Mouse (Mus musculus): ENCODE data around the gene Ksr1.
A peak's percentile ranks its signal among the peaks of the same experiment; 100 is the strongest.
"Not testable (repeated sequence)": the region's sequence is repeated elsewhere in the genome, so short reads cannot be mapped to it uniquely, and the experiment has no call there.

The Ksr1 gene

DNA sequence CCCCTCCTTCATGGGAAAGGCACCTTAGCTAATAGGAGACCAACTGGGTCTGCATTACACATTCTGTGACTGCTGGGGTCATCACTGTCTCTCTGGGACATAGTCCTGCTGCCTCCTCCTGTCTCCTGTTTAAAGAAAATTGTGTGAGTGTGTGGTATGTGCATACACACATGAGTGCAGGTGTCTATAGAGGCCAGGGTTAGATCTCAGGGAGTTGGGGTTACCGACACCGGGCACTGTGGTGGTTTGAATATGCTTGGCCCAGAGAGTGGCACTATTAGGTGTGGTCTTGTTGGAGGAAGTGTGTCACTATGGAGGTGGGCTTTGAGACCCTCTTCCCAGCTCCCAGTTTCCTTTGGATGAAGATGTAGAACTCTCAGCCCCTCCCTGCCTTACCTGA is 133.7 kb downstream of the Ksr1 start:
- peak in 1 of 2 experiments; percentile 7 for DNase-seq (ENCODE audit: low spot score in 2 of 2)

DNA sequence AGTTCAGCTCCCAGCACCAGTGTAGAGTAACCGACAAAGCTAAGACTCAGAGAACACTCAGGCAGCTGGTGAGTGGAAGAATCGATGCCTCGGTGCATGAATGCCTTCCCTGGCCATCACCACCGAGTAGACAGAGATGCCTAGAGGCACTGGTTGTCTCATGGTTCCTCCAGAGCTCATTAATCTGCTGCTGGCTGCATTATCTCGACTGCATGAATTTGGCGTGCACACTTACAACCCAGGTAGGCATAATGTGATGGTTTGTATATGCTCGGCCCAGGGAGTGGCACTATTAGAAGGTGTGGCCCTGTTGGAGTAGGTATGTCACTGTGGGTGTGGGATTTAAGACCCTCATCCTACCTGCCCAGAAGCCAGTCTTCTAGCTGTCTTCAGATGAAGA is 137.3 kb downstream of the Ksr1 start:
- DNase-seq (ENCODE audit: low spot score in 2 of 2), result no peak

DNA sequence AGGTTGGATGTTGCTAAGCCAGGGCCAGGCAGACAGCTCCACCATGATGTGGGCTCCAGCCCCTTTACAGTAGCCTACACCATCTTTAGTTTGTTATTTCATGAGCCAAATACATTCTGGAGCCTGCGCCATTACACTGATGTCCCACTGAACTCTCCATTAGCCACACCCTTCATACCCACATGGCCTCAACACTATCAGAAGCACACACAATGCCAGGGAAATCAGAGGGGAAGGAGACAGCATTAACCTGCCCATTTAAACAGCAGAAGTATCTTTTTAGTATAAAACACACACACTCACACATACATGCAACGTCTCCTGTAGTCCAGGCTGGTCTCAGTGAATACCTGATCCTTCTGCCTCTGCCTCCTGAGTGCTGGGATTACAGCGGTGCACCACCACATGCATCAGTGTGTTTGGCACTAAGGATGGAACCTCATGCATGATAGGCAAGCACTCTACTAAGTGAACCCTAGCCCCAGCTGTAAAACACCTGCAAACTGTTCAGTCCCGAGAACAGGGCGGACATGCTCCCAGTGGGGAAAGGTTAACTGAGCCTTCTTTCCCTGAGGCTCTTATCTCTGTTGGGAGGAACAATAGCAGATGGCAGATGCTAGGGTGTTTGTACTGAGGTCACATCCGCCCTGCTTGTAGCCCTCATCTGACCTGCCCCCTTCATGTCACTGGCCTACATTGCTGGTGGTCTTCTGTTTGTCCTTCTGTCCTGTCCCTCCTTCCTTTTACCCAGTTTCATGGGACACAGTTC is 138.0 kb downstream of the Ksr1 start:
- no peak for DNase-seq (ENCODE audit: low spot score in 2 of 2)

DNA sequence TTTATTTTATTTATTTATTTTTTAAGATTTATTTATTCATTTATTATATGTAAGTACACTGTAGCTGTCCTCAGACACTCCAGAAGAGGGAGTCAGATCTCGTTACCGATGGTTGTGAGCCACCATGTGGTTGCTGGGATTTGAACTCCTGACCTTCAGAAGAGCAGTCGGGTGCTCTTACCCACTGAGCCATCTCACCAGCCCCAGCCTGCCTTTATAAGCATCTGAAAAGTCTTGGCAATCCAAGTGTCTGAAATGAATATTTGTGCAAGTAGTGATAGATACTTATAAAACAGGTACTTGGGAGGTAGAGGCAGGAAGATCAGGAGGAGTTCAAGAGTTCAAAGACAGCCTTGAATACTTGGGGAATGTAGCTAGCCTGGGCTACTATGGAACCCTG is 138.9 kb downstream of the Ksr1 start:
- not testable (repeated sequence) for DNase-seq (ENCODE audit: low spot score in 2 of 2)

DNA sequence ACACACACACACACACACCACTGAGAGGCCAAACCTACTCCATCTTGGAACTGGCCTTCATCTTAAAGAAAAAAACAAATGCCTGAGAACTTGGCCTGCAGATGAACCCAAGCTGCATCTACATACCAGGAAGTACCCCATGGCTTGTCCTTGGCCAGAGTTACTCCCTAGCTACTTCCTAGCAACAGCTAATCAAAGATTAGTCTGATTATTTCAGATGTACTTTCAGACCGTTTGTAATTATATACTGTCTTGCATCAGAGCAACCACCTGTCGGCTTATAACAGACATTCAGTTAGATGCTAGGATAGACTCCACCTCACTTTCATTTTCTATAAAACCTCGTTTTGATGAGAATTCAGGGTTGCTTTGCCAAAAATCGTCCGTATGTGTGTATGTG is 139.8 kb downstream of the Ksr1 start:
- DNase-seq (ENCODE audit: low spot score in 2 of 2), result no peak

DNA sequence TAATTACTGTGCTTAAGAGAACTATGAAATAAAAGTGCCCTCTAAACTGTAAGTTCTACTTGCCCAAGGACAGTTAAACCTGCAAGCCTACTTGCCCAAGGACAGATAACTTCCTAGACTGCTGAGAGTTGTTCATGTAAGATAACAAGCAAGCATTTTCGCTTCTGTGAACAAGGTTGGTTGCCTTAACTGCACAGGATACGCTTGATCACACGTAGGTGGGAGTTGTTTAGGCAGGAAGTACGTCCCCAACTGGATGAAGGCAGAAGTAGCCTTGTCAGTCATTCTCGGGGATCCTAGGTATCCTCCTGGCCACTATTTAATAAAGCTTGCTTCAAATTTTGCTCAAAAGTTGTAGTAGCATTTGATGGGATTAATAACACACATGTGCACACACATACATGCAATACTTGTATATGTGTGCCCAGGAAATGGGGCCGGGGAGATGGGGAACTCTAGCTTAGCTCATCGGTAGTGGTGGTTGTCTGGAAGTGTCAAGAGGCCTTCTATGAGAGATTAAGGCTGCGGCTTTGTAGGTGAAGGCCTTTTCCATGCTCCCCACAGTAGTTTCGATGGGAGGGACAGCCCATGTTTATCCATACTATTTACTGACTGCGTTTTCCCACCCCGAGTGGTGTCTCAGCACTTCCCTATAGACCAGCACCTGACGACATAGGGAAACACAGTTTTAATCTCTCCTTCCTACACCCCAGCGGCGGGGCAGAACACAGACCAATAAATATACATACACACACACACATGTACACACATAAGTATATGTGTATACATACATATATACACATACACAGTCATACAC is 140.4 kb downstream of the Ksr1 start:
- DNase-seq (ENCODE audit: low spot score in 2 of 2), result no peak

DNA sequence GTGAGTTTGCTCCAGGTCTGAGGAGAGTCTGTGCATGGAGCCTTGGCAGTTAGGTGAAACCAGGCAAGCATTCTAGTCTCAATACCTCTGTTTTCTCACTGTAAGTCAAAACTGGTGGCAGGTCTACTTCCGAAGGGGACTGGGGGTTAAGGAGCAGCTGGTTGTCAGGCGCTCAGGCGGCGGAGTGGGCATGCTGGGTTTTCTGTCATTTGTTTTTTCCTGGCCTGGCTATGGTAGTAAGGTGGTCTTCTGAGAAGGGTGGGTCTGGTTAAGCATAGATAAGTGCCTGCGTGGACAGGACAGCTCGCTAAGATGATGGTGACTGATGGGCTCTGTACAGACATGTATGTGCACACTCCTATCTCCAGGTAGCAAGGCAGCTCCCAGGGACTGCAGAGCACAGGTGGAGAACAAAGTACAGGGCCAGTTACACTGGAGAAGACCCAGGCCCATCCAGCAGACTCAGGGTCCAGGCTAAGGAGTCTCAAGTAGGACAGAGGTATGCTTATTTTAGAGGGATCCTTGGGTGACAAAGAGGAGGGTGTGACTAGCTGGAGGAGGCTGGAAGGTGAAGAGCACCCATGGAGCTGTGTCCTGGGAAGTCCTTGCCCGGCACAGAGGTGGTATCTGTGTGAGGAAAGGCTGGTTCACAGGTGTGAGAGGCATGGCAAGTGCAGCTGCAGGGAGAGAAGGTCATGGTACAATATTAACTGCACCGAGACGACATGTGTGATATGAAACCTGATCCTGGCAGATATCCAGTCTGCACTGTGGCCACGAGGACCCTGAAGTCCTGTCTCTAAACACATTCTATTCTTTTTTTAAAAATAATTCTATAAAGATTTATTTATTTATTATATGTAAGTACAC is 142.2 kb downstream of the Ksr1 start:
- no peak for DNase-seq (ENCODE audit: low spot score in 2 of 2)

DNA sequence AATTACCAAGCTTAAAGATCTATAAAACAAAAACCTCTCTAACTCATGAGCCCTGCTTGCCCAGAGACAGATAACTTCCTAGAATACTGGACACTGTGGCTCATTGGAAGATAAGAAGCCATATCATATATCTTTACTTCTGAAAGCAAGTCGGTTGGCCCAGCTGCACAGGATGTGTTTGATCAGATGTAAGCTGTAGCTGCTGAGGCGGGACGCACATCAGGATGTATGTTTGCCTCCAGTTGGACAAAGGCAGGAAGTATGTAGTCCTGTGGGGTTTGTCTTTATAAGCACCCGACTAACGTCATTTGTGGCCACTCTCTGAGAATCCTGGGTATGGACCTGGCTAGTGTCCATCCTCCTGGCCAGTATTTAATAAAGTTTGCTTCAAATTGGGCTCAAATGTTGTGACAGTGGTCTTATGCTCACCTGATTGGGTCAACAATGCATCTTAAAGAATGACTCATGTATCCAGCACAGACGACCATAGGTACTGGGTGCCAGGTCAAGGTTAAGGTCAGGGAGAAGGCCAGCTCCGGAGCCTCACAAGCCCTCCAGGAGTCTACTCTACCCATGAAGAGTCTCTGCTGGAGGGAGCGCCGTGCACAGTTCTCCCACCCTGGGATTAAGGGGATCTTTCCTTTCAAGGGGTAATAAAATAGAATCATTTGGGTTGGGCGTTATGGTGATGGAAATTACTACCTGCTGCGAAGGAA is 143.0 kb downstream of the Ksr1 start:
- no peak for DNase-seq (ENCODE audit: low spot score in 2 of 2)

DNA sequence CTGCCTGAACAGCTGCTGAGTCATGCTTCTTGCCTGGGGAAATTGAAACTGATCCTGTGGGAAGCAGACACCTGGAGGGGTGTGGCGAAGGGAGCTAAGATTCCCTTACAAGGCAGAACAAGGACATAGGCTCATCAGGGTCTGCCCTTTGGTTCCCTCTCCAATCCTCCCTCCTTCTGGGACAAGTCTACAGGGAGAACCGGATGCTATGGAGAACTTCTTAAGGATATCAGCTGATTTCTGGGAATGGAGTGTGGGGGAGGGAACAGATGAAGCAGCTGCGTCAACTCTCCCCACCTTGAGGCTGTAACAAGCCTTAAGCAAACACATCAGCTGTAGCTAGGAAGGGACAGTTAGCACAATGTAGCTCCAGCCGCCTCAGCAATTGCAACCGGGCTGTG is 143.7 kb downstream of the Ksr1 start:
- DNase-seq (ENCODE audit: low spot score in 2 of 2), result no peak

DNA sequence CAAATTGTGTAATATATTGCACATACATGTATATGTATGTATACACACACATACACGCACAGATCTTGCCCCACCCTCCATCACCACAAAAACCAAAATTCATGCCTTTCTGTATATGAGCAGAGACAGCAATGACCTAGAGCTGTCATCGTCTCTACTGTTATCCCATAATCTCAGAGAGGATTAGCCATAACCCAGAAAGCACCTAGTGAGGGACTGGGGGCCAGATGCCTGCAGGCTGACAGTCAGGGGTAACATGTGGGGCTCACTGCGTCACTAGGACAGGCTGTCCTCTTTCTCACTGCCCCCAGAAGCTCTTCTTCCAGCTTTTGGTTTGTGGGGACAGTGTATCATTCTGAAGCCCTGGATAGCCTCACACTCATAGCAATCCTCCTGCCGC is 144.3 kb downstream of the Ksr1 start:
- no peak for DNase-seq (ENCODE audit: low spot score in 2 of 2)

DNA sequence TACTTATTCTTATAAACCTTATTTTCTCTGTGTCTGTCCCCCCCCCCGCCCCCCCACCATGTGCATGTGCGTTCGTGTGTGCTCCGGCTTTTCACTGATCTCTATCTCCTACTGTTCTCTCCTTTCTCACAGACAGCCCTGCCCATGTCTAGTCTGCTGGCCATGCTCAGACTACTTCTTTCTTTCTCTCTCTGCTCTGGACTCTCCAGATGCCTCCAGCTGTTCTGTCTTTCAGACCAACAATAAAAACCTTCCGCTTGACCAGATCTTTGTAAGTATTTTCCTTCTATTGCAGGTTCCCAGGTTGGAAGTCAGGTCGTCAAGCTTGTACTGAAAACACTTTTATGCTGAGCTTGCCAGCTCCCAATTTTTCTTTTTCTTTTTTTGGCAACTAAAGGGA is 147.1 kb downstream of the Ksr1 start:
- no peak for DNase-seq (ENCODE audit: low spot score in 2 of 2)

DNA sequence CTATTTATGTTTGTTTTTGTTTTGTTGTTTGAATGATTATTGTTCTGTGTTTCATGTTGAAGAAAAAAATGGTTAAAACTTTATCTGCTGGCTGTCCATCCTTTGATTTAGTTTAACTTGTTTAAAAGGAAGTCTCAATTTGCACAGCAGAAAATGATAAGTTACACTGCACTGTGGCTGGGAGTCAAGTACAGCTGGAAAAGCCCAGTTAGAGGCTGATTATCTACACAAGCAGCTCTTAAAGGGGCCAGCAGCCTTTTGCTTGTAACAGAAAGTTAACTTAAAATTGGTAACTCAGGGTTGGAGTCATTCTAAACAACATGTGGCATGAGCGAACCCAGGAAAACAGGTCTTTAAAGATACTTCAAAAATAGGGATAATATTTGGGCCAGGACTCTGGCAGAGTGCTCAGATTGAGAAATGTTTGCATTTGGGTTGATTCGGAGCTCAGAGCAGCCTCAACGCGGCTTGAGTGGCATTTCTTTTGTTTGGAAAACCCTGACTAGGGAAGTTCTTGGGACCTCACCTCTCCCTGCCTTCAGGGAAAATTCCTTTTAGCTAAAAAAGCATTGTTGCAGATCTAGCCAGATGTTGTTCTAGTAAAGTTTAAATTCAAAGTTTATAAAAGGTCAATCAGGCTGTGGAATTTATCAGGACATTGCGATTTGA is 155.2 kb downstream of the Ksr1 start:
- not testable (repeated sequence) for DNase-seq (ENCODE audit: low spot score in 2 of 2)

DNA sequence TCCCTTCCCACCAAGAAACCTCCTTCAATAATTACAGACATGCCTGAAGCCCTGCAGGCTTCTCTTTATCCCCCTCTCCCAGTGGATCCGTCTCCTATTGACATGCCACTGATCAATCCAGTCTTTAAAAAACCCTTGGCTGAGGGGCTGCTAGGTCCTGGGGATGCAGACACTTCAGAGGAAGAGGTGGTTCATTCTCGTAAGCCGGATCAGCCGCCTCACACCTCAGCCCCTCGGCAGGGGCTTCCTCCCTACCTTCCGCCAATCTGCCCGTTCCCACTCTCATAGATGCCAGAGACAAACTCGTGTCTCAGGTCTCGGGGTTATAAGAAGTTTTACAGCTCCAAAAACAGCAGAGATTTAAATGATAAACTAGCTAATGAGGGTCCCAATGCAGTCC is 156.1 kb downstream of the Ksr1 start:
- no peak for DNase-seq (ENCODE audit: low spot score in 2 of 2)

DNA sequence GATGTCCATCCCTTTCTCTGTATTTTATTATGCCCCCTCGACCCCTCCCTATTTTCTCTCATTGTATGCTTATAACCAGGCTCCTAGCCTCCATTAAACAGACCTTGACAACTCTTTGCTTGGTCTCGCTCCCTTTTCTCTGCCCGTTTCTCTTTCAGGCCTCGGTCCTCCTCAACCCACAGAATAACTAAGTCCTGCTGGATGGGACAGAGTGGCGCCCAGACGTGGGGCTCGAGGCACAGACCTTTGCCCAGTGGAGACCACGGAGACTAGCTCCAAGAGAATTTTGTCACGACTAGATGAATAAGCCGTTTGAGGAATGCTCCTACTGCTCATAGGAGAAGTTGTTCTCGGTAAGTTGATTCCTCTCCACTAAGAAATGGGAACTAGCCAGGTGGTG is 157.0 kb downstream of the Ksr1 start:
- DNase-seq (ENCODE audit: low spot score in 2 of 2), result not testable (repeated sequence)

DNA sequence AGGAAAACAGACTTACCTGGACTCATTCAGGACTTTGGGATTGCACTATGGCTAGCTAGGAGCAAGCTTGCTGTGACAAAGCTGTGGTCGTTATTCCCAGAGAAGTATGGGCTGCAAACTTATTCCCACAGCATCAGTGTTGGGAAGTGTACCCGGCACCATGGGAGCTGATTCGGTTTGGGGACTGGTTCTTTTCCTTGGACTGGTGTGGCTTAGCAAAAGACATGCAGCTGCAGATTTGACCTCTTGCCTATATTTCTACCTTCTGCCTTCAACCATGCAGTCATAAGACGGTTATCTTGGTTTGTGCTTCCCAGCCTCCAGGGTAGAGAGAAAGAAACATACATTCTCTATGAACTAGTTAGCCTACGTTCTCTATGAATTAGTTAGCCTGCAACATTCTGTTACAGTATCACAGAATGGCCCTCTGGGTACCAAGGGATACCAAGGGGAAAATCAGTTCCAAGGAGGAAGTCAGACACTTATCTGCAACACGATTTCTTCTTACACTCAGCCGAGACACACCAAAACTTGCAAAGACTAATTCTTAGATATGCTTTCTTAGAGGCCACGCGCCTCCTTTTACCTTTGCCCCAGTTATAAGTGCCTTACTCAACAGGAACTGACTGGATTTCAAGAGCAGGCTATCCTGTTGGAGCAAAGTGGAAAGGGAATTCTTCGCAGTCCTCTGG is 159.8 kb downstream of the Ksr1 start:
- no peak for DNase-seq (ENCODE audit: low spot score in 2 of 2)

DNA sequence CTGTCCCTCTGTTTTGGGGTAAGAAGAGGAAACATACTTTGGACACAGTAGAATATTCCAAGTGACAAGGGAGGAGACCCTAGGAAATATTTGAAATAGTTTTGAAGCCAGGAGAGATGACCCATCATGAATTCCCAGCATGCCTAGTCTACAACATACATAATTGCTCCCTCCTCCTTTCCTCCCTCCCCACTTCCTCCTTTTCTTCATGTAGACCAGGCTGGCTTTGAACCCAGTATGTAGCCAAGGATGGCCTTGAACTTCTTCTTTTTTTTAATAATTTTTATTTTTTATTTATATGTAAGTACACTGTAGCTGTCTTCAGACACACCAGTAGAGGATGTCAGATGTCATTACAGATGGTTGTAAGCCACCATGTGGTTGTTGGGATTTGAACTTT is 160.7 kb downstream of the Ksr1 start:
- DNase-seq (ENCODE audit: low spot score in 2 of 2), result no peak

DNA sequence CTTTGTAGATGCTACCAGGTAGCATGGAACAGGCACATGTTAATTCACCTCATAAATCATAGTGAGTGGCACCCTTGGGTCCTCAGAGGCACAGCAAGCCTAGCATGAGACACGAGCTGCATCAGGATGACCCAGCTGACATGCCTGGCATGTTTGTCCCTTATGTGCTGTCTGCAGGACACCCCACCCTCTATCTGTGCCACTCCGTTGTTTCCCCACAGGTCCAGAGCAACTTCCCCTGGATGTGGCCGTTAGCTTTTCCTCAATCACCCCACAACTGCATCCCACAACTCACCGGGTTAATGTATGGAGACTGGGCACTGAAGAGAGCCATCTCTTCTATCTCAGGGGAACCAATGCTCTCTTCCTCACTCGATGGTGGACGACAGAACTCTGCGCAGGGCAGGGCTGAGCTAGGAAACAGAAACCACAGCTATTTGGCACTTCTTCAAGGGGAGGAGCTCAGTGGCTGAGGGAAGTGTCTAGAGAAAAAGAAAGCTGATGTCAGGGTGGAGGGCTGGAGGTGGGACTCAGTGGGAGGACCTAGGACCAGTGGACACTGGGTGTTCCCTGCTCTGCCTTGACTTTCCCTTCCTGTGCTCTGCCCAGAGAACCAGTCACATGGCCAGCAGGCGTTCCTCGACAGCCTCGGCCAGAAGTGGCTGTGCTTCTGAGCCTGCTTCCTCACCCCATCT is 161.6 kb downstream of the Ksr1 start, which contains the start of gene Lgals9:
Gene Lgals9, minus strand, starts transcription at position 464 of the 695 bp plus-strand sequence.
- DNase-seq (ENCODE audit: low spot score in 2 of 2), result peak; percentile 64 to 78

DNA sequence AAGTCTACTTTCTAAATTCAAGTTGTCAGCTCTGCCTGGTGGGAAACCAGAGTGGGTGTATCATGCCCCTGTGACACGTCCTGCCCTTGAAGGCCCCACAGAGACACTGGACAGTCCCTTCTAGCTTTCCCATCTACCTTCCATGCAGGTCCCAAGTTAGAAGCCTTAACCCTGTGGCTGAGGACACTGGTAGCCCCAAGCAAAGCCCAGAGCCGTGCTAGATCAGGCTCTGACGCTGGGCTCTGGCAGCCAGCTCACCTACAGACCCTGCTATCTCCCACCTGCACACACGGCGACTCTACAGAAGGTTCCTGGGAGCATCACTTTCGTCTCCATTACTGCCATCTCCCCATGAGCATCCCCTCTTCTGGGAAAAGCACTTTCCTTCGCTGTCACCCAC is 162.7 kb downstream of the Ksr1 start:
- peak in 1 of 2 experiments; percentile 39 for DNase-seq (ENCODE audit: low spot score in 2 of 2)

DNA sequence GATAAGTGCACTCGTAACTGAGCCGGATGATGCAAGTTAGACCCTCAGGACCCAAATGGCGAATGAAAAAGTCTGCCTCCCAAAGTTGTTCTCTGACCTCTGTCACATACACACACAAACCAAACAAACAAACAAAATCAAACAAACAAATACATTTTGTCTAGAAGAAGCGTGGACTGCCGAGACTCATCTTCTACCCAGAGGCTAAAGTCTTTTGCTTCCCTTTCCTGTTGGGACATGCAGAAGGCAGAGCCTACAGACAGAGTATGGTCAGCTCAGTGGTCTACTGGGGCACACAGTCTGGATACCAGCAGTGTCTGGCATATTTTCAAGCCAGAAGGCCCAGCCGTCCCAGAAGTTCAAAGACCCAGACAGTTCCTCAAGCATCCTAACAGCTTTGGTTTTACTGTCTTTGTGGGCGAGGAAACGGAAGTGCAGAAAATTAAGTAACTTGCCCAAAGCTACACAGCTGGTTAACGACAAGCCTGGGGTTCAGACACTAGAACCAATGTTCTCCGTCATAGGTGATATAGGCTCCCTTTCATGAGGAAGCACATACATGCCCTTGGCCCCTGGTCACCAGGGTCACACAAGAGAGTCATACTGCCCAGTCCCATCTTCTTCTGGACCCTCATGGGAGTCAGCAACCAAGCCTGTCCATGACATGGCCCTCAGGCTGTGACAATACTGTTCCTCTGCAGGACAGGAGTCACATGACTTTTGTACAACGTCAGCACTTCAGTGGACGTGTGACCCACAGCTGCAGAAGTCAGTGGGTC is 163.5 kb downstream of the Ksr1 start:
- DNase-seq (ENCODE audit: low spot score in 2 of 2), result peak in 1 of 2 experiments; percentile 50
